Mouse (Mus musculus): ENCODE data around the gene Nbr1.

- no peak for TF ChIP-seq CTCF (IDR thresholded peaks at IDR 0.05; ENCODE audit: low read depth, low read length)
- TF ChIP-seq POLR2A (IDR thresholded peaks at IDR 0.05; ENCODE audit: borderline replicate concordance, low read depth, low read length): no peak
These were observed 25.9 kb upstream of the Nbr1 start for GRCm38 (mm10) chr11:101525936-101526595.
